Mouse (Mus musculus): ENCODE measurements around the gene Lhx9.

Gene Lhx9

GRCm38 (mm10) chr1:138839809-138840430 lies 8.5 kb downstream of the Lhx9 start:
- no peak for DNase-seq (ENCODE audit: low spot score)

- DNase-seq (ENCODE audit: low spot score) = no peak
Measured at GRCm38 (mm10) chr1:138839291-138839690, 9.1 kb downstream of the Lhx9 start.

GRCm38 (mm10) chr1:138837786-138838743 lies 10.3 kb downstream of the Lhx9 start:
- no peak for DNase-seq (ENCODE audit: low spot score)

GRCm38 (mm10) chr1:138835355-138835900 lies 12.9 kb downstream of the Lhx9 start:
- no peak for DNase-seq (ENCODE audit: low spot score)

GRCm38 (mm10) chr1:138831309-138831708 lies 17.1 kb downstream of the Lhx9 start:
- no peak for DNase-seq (ENCODE audit: low spot score)

- DNase-seq (ENCODE audit: low spot score) = no peak
Measured at GRCm38 (mm10) chr1:138826841-138827240, 21.5 kb downstream of the Lhx9 start.

- DNase-seq (ENCODE audit: low spot score) = no peak
Measured at GRCm38 (mm10) chr1:138822985-138823322, 25.4 kb downstream of the Lhx9 start.

GRCm38 (mm10) chr1:138822255-138822984 lies 26.0 kb downstream of the Lhx9 start:
- DNase-seq (ENCODE audit: low spot score) = no peak

GRCm38 (mm10) chr1:138801732-138802131 lies 46.6 kb downstream of the Lhx9 start:
- no peak for DNase-seq (ENCODE audit: low spot score)

GRCm38 (mm10) chr1:138801296-138801695 lies 47.1 kb downstream of the Lhx9 start:
- no peak for DNase-seq (ENCODE audit: low spot score)

- no peak for DNase-seq (ENCODE audit: low spot score)
Measured at GRCm38 (mm10) chr1:138799692-138800314, 48.6 kb downstream of the Lhx9 start.

GRCm38 (mm10) chr1:138798110-138798509 lies 50.3 kb downstream of the Lhx9 start:
- no peak for DNase-seq (ENCODE audit: low spot score)

GRCm38 (mm10) chr1:138785856-138786255 lies 62.5 kb downstream of the Lhx9 start:
- DNase-seq (ENCODE audit: low spot score) = no peak

- DNase-seq (ENCODE audit: low spot score) = no peak
Measured at GRCm38 (mm10) chr1:138784019-138784418, 64.4 kb downstream of the Lhx9 start.

All from ovary, postnatal 14 days (tissue).